Mouse (Mus musculus) kidney, adult 9 months (tissue): ENCODE measurements around the gene Slc9a9.

Experiments
- DNase-seq: peaks from one replicate; pipeline ENCODE4 v3.0.0; 2022

The Slc9a9 gene

DNA sequence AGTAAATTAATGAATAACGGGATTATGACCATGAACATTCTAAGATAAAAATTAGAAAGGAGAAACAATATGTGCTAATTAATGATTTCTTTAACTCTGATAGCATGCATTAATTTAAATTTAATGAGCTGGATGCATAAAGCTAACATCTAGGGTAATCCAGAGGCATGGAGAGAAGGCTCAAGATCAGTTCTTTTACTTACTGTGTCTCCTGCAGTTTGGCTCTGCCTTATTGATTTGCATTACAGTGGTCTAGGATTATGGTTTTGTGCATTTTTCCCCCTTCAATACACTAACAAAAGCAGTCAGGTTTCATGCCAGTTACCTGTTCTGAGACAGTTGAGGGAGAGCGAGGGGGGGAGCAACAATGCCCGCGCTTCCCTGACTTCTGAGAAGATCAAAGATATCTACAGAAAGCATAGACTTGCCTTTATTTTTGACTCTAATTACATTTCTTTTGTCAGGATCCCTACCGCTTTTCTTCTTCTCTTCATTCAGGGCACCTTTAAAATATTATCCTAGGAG is 298.9 kb downstream of the Slc9a9 start:
- no peak for DNase-seq

- DNase-seq: no peak
These were observed 299.4 kb downstream of the Slc9a9 start for GRCm38 (mm10) chr9:94969131-94969530.

DNA sequence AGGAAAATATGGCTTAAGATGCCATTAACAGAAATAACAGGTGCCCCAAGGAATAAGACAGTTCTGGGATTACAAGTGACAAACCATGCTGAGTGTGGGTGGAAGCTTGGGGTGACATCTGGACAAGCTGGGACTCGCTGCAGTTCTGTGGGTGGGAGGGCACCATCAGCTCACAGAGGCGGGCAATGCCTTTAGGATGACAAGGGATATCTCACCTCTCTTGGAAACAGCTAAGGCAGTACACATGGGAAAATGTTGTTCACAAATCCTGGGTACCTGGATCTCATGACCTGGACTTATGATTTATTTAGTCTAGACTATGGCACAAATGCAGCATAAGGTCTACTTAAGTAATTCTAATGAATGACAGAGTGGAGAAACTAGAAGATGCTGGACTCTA is 302.3 kb downstream of the Slc9a9 start:
- no peak for DNase-seq

DNA sequence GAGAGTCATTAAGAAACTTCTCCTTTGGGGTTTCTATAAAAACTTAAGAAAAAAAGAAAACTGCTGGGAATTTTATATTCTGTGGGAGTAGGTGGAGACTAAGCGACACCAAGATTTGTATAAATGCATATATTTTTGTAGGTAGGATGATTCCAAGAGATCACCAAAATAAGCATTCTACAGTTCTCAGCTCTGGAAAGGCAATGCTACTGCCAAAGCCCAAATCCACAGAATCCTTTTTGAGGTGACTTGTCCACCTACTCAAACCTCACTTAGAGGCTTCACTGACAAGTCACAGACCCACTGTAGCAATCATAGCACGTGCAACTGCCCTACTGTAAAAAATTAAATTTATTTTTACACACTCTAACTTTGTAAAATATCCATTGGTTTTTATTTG is 303.0 kb downstream of the Slc9a9 start:
- no peak for DNase-seq

- no peak for DNase-seq
These were observed 306.5 kb downstream of the Slc9a9 start for GRCm38 (mm10) chr9:94976191-94976590.

DNA sequence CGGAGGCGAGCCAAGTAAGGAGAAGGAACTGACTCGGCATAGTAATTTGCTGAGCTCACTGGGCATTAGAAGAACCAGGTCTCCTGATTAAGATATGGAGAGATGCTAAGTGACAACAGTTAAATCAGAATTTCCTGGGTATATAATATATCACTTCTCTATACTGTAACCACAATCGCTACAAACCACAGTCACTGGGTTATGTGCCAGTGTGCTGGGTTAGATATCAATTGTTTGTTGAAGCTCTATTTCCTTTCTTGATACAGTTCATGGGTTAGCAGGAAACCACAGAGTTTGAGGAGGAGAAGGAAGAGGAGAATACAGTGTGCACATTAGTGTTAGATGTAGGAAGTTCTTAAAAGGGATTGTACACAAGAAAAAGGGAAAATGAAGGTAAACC is 323.9 kb downstream of the Slc9a9 start:
- no peak for DNase-seq

GRCm38 (mm10) chr9:95020136-95020706 is 350.5 kb downstream of the Slc9a9 start:
- DNase-seq: no peak

DNA sequence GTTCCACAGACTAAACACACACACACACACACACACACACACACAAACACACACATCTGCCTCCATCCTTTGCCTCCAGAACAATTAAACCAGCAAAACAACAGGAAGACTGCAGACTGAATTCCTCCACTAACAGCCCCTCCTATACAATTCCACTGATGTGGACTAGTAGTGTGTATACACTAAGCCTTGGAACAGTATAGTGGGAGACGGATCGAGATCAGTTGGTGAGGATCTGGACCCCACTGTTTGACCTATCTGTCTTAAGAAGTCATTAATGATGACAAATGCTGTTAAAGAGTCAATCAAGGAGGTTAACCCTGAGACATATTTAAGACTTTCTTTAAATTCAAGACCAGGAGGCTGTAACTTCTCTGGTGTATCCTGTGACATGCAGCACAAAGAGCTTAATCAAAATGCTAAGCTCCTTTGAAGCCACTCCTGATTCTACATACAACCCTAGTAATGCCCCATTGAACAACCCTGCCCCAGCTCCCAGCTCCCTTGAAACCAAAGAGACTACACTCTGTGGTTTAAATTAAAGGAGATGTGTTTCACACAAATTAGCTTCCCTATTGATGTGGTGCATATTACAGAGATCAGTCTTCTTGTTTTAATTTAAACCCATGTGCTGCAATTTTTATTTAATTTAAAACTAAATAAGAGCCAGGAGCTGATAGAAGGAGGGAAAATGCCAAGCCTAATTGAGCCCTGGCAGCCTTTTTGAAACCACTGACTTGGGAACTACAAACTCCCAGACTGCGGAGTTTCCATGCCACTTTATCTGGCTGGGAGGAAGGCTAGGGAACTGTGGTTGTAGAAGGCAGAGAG is 364.6 kb downstream of the Slc9a9 start:
- DNase-seq: no peak

DNA sequence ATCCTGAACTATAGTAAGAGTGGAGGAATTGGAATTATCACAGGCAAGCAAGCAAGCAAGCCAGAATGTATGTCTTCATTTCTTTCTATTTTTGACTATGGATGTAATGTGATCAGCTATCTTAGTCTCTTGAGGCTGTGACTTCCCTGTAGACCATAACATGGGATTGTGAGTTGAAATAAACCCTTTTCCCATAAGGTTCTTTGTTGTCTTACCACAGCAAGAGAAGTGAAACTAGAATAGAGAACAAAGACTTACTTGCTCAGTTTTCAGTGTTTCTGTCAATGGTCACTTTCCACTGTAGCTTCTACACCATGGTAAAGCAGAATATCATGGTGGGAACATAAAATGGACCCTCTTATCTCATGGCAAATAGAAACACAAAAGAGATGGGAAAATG is 366.5 kb downstream of the Slc9a9 start:
- DNase-seq: no peak

DNA sequence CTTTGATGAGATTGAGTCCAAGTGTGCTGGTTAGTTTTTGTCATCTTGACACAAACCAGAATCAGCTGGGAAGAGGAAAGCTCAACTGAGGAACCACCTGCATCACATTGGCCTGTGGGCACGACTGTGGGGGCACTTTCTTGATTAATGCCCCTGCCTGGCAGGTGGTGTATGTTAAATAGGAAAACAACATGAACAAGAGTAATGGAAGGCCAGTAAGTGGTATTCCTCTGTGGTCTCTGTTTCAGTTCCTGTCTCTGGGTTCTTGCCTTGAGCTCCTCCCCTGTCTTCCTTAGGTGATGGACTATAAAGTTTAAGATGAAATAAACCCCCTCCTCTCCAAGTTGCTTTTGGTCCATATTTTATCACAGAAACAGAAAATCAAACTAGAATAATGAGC is 372.7 kb downstream of the Slc9a9 start:
- DNase-seq: no peak

GRCm38 (mm10) chr9:95052160-95052559 is 382.5 kb downstream of the Slc9a9 start:
- no peak for DNase-seq

DNA sequence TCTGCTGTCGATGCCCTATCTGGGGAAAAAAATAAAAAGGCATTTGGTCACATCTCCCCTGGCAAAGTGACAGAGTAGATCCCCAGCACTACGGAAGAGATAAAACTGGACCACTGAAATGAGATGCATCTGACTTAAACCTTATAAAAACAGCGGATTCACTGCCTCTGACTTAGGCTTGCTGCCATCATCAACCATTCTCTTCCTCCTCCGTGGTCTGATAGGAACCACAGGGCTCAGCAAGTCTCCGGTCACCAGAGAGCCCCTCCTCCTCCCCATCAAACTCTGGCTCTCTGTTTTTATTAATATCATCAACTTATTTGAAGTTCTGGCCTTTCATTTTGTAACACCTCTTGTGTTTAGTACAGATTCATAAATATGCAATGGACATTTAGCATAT is 383.5 kb downstream of the Slc9a9 start:
- no peak for DNase-seq

- DNase-seq: no peak
These were observed 386.1 kb downstream of the Slc9a9 start for GRCm38 (mm10) chr9:95055843-95056242.

- no peak for DNase-seq
These were observed 391.0 kb downstream of the Slc9a9 start for GRCm38 (mm10) chr9:95060702-95061101.

DNA sequence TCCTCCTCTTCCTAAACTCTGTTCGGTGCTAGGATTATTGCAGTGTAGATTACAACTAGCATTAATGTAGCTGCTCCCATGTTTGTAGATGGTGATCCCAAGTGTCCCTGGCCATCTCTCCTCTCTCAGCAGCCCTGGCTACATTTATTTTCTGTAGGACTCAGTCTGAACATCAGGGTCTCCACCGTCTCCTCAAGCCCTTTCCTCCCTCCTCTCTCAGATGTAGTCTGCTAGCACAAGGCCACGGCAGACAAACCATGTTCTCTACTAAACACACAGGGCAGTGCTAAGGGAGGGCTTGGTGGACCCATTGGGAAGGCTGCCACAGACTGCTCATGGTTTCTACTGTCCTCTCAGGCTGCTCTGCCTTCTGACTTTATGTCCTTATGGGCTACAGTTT is 397.3 kb downstream of the Slc9a9 start:
- no peak for DNase-seq

DNA sequence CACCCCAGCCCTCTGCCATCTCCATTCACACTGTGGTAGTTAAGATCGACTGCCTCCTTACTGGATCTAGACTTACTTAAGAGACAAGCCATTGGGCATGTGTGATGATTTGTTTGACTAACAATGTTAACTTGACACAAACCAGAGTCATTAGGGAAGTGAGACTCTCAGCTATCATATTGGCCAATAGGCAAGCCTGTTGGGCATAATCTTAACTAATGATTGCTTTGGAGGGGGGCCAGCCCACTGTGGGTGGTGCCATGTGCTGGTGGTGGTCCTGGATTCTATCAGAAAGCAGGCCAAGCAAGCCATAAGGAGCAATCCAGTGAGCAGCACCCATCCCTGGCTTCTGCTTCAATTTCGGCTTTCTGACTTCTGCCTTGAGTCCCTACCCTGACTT is 398.8 kb downstream of the Slc9a9 start:
- no peak for DNase-seq

GRCm38 (mm10) chr9:95070832-95071519 is 401.3 kb downstream of the Slc9a9 start:
- no peak for DNase-seq

DNA sequence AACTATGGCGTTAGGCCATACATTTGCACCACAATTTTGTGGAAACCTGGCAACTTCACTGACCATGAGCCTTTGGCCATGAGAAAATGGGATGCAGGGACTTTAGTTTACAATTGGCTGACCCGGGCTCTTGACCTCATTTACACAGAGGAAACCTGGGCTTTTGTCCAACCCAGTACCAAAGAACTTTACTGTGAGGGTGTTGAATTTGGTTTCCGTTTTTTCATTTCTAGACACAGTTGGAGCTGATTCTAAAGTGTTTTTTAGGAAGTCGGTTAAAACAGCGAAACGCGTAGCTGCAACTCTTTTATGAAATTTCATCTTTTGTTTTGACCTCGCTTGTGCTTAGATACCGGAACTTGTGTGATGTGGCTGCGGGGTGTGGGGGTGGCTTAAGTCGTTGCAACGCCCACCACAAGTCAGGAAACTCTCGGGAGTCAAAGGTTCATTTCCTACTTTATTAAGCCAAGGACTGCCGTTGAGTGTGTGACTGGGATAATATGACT is 402.8 kb downstream of the Slc9a9 start:
- DNase-seq: peak; percentile 59

DNA sequence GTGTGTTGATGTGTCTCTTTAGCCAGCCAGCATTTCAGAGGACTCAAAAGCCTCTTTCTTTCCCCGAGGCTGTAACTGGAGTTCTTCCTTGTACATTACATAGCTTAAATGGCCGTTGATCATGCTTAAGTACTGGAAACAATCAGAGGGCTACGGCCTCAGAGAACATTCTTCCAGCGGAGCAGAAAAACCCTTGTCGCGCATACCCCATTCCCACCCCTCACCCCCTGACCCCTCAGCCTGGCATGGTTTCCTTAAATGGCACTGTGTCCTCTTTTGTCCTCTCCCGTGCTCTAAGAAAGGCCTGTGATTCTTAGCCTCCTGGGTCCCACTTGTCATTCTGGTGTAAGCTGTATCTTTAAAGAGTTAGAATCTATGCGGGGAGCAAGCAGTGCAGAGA is 404.0 kb downstream of the Slc9a9 start:
- no peak for DNase-seq

DNA sequence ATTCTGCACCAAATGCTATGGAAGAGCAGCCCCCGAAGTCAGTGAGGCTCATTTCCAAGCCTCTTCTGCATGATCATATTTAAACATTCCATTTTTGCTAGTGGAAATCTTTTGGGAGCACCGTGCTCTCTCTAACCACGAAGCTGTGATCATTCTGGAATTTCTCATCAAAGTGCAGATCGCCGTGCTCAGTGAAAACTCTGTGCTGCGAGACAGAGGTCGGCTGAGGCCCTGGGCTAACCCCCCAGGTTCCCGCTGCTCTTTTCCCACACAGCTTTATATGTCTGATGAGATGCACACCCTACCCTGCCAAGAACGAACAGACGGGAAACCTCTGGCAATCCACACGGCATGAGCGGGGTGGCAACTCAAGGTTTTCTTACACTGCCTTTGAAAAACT is 406.1 kb downstream of the Slc9a9 start:
- DNase-seq: no peak

DNA sequence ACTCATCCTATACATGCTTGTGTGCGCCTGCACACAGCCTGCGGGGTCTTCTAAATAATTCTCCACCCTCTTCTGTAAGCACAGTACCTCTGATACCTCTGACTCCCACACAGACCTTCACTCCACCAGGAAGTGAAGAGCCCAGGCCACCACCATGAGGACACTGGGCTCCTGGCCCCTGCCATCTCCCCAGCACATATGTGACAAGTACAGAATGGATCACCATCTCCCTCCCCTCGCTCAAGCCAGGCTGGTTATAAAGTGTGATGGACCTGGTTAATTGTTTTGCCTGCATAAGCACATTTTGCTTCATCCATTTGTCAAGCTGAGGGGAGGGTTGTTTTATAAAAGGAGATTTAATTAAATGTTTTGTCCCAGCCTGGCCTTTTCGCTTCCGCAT is 408.2 kb downstream of the Slc9a9 start:
- DNase-seq: no peak

GRCm38 (mm10) chr9:95078626-95079025 is 408.9 kb downstream of the Slc9a9 start:
- no peak for DNase-seq

DNA sequence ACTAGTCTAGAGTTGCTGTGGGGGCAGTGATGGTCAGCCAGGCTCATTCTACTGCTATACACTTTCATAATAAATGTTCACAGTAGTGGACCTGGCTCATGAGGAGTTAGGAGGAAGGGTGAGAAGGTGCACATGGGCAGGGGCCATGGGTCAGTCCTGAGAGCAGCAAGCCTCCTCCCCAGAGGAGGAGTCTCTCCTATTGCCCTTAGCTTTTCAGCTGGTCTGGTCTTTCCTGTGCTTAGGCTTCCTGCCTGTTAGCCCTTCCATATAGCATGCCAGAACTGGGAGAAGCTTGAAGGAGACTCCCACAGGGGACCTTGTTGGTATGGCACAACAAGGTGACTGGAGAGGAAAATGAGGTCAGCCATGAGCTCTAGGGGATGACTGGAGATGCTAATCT is 410.2 kb downstream of the Slc9a9 start:
- no peak for DNase-seq
